7 mouse cellular contexts compared by ENCODE assay signal in genomic region chr13:8785185-8785584, GRCm38 (mm10).
A peak's percentile ranks its signal among the peaks of the same experiment; 100 is the strongest.
DNase-seq lines count a peak whose midpoint lies in the region; ATAC-seq and TF ChIP-seq lines count a peak whose summit lies in the region.

No protein-coding gene starts in this region.

- H3K4me2 ChIP-seq in lung, embryonic 14.5 days = no peak overlapping the region

- peak; percentile 19 to 33 for DNase-seq in CD8-positive naive resting alpha-beta T cell, adult 2 months (ENCODE audit: low read depth in 2 of 2, low spot score in 2 of 2)
- DNase-seq in R1 (ENCODE audit: low read depth, low spot score) = peak; percentile 63
- DNase-seq in cerebellum, postnatal 14 days = peak; percentile 71 to 81
- DNase-seq in frontal cortex, postnatal 10 days (ENCODE audit: low spot score in 2 of 2) = peak; percentile 25 to 56
- peak; percentile 33 to 72 for DNase-seq in kidney, postnatal 36 days
- DNase-seq in lung, embryonic 14.5 days = peak; percentile 76
- peak; percentile 77 for DNase-seq in retina, embryonic 14.5 days (ENCODE audit: low spot score)

- no peaks in the 10 kb centered on the region for H3K27me3 ChIP-seq in lung, embryonic 14.5 days (ENCODE audit: insufficient read depth, low read length)

- WGBS in lung, embryonic 14.5 days = 38% methylated on average over 9 of the region's 9 CpGs

- peak; percentile 53; the same call in 1 of the 2 replicates for ATAC-seq in lung, embryonic 14.5 days (ENCODE audit: insufficient read depth)

- H3K9ac ChIP-seq in lung, embryonic 14.5 days = no peak overlapping the region

- H3K27ac ChIP-seq in lung, embryonic 14.5 days (ENCODE audit: low read depth) = no peak overlapping the region

- H3K4me3 ChIP-seq in lung, embryonic 14.5 days (ENCODE audit: low read depth, low read length) = no peak overlapping the region

- H3K4me1 ChIP-seq in lung, embryonic 14.5 days (ENCODE audit: insufficient read depth) = no peaks in the 10 kb centered on the region

- H3K9me3 ChIP-seq in lung, embryonic 14.5 days (ENCODE audit: low read depth, low read length) = no peaks in the 10 kb centered on the region

- peak; percentile 79 for TF ChIP-seq CTCF in lung, embryonic 14.5 days (IDR thresholded peaks at IDR 0.05; ENCODE audit: low read depth)

- no peaks in the 10 kb centered on the region for H3K36me3 ChIP-seq in lung, embryonic 14.5 days (ENCODE audit: insufficient read depth)

Comparison
In these comparisons a context has a peak if more than half of its experiments do, and no peak if none do; other contexts are left out.
1. DNase-seq: peak in every context shown above with its lines; median percentile 77 in retina, embryonic 14.5 days; 76 in cerebellum, postnatal 14 days; 76 in lung, embryonic 14.5 days; 63 in R1; 52 in kidney, postnatal 36 days; 40 in frontal cortex, postnatal 10 days; 26 in CD8-positive naive resting alpha-beta T cell, adult 2 months.